Mouse (Mus musculus) MEL-GATA-1-ER (cell line): ENCODE data around the gene Phospho2.

ENCODE experiments used
- DNase-seq: peaks from one replicate; pipeline ENCODE4 v3.0.0-alpha.2; 2012; ENCODE audit warnings: low read depth; ENCODE audit errors: extremely low read depth

Gene Phospho2

GRCm38 (mm10) chr2:69823129-69823677, 33.8 kb downstream of the Phospho2 start:
- DNase-seq, result no peak

GRCm38 (mm10) chr2:69825898-69826297, 36.5 kb downstream of the Phospho2 start:
- DNase-seq, result no peak

- no peak for DNase-seq
These were observed 37.0 kb downstream of the Phospho2 start for GRCm38 (mm10) chr2:69826380-69826779.

GRCm38 (mm10) chr2:69828031-69828430, 38.6 kb downstream of the Phospho2 start:
- DNase-seq, result no peak

- DNase-seq, result no peak
These were observed 40.3 kb downstream of the Phospho2 start for GRCm38 (mm10) chr2:69829680-69830079.

GRCm38 (mm10) chr2:69830116-69830515, 40.7 kb downstream of the Phospho2 start:
- DNase-seq, result no peak

- DNase-seq, result no peak
These were observed 48.0 kb downstream of the Phospho2 start for GRCm38 (mm10) chr2:69837244-69837967.

GRCm38 (mm10) chr2:69837996-69838395, 48.6 kb downstream of the Phospho2 start:
- DNase-seq, result no peak

GRCm38 (mm10) chr2:69838707-69839106, 49.3 kb downstream of the Phospho2 start:
- no peak for DNase-seq

GRCm38 (mm10) chr2:69840261-69840660, 50.8 kb downstream of the Phospho2 start:
- no peak for DNase-seq

- no peak for DNase-seq
These were observed 59.8 kb downstream of the Phospho2 start for GRCm38 (mm10) chr2:69849215-69849614.
